Mouse (Mus musculus) brain, embryonic 14.5 days (tissue): Measurements from ENCODE around the gene Apol8. TPM values are rescaled to one million over a fixed set of nuclear protein-coding genes. Genes with fewer than 3 reads are reported as not detected.
A peak's percentile ranks its signal among the peaks of the same experiment; 100 is the strongest.

ENCODE experiments used
- DNase-seq: peaks from one replicate; pipeline ENCODE4 v3.0.0-alpha.2; 2011; ENCODE audit warnings: low read depth
- CTCF ChIP-seq: fragments of 200-500 bp; IDR thresholded peaks from 2 replicates; pipeline ENCODE4 v1.5.1; 2012; ENCODE audit warnings: inconsistent platforms, mild to moderate bottlenecking, moderate library complexity, borderline replicate concordance; ENCODE audit not compliant: insufficient read depth, insufficient read length; ENCODE audit errors: extremely low read depth
- POLR2A ChIP-seq: fragments of 200-500 bp; IDR thresholded peaks from 2 replicates; pipeline ENCODE4 v1.6.1; 2012; ENCODE audit warnings: mild to moderate bottlenecking, inconsistent platforms, borderline replicate concordance; ENCODE audit not compliant: poor library complexity, insufficient read depth, insufficient read length, severe bottlenecking; ENCODE audit errors: extremely low read depth
- polyA plus RNA-seq: library from polyadenylated mRNA; depleted of rRNA; stranded (reverse); fragments of >200 nt; gene quantifications from 2 replicates; pipeline ENCODE4 v1.2.3, GENCODE M21; 2012; rRNA removed

Gene Apol8
- polyA plus RNA-seq = 0.30 and 0.37 TPM in 2 replicates

DNA sequence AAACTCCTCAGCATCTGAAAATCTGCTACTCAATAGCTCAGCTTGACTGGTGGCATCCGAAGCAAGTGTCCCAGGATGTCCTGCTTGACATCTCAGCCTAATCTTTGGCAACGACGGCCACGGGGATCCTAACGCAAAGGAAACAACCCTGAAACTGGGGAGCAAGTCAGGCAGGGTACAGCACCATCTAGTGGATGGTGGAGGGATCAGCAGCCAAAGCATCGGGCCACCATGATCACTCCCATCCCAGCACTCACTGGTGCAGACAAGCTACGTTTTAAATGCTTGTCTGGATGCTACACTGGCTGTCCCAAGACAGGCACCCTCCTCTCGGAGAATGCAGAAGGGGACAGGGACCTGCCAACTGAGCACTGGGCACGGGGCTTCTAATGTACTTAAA is at the start of gene Apol8:
Gene Apol8 (minus strand): TSS at position 156 of the 400 bp plus-strand sequence.
- DNase-seq = peak; percentile 57
- TF ChIP-seq CTCF = peak; percentile 92
- TF ChIP-seq POLR2A = no peak

DNA sequence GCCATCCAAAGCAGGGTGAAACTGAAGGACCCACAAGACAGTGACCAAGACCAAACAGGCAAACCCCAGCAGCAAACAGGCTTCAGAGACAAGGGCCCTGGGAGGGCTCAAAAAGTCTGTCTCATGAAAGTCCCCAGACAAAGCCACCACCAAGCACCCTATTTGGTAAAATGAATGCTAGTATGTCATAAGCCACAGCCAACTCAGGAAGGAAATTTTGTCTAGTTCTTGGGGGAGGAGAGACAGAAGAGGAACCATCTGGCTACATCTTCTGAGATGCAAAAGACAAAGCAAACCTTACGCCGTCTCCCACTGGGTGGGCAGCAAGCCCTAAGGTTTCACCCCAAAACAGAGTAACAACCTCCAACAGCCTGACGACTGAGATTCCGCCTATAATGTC is 48.9 kb upstream of the Apol8 start:
- DNase-seq = no peak
- TF ChIP-seq POLR2A (no peak), CTCF (no peak)

DNA sequence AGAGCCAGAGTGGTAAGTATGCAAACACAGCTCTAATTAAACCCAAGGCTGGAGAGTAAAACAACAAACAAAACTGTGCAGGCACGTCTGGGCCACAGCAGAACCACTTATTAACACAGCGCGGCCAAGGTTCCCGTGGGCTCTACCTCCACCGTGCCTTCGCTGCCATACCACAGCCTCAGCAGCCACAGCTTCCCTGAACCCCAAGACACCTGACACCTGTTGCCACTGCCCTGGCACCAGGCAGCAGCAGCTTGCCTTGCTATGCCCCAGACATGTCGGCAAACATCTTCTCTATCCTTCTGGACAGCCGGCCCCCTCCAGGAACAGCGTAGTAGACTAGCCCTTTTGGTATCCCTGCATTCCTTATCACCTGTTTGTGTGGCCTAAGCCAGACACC is 48.1 kb upstream of the Apol8 start:
- DNase-seq = no peak
- no peak for TF ChIP-seq POLR2A
- no peak for TF ChIP-seq CTCF

DNA sequence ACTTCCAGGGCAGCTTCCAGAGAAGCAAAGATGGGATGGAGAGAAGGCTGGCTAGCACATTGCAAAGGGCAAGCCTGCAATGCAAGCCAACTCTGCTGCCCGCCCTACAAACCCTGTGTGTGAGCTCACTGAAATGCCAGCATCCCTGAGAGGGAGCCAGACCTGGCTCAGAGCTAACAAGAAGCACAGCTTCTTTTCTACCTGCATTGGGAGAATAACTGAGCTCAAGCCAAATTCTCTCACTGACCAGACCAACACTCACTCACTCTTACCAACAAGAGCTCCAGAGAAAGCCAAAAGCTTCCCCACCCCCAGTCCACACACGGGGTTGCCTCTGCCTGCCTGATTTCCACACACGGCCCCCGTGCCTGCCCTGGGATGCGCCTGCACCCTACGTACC is 47.7 kb upstream of the Apol8 start:
- TF ChIP-seq CTCF = no peak
- no peak for TF ChIP-seq POLR2A
- no peak for DNase-seq

DNA sequence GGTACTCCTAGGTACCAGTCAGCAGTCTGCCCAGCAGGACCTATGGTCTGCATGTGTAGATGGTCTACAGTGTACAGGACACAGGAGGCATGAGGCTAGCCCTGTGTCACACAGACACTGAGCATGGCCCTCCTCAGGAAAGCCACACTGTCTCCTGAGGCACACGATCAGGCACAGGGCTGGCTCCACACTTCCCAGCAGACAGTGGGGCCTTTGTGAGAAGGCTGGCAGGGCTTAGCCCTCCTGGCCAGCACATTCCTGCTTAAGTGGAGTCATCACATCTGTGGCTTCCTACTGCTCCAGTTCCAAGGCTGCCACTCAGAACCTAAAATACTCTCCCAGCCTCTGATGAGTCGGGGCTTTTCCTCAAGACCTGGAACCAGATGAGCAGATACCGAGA is 46.9 kb upstream of the Apol8 start:
- TF ChIP-seq POLR2A (no peak), CTCF (no peak)
- DNase-seq = peak; percentile 27

DNA sequence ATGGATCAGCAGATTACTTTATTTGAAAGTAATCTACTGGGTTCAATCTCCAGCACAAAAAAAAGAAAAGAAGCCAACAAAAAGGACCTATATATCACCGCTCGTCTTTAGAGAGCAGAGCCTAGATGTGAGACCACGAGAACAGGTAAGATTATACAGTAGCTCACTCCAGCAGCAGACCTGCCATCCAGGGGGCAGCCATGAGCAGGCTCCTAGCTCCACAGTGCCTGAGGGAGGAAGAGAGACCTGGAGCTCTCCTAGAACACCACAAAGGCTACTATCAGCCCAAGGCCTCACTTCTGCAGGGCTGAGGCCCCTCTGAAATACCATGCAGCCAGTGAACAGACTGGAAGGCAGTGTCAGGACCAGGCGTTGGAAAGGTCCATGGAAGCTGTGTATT is 46.2 kb upstream of the Apol8 start:
- no peak for DNase-seq
- peak; percentile 28; the same call in 1 of the 2 replicates for TF ChIP-seq CTCF
- no peak for TF ChIP-seq POLR2A

DNA sequence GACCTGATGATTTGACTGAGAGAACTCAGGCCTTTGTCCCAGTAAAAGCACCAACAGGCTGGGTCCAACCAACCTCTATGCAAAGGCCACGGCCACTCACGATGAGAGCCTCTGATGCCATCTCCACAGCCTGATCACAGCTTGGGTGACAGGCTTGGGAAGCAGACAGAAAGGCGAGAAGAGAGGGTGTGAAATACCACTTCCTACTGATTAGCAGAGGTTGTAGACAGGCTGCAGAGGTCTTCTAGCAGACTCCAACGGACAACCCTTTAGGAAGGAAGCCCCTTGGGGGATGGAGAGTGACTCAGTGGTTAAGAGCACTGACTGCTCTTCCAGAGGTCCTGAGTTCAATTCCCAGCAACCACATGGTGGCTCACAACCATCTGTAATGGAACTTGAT is 44.4 kb upstream of the Apol8 start:
- DNase-seq = no peak
- TF ChIP-seq POLR2A (no peak), CTCF (no peak)

DNA sequence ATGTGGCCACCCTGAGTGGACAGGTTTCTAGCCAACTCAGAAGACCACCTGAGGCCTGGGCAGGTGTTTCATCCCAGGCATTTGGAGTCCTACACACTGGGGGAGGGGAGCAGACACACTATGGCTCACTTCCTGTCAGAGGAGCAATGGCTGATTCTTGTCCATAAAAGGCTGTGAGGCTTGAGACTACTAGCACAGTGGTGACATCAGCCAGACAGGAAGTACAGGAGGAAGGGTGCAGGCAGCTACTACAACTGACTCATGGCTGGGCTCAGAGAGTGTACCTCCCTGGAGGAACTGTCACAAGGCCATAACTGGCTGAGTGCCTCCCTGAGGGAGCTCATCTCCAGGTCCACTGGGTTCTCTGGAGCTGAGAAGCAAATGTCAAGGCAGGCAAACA is 43.7 kb upstream of the Apol8 start:
- DNase-seq = no peak
- TF ChIP-seq CTCF (no peak), POLR2A (no peak)

DNA sequence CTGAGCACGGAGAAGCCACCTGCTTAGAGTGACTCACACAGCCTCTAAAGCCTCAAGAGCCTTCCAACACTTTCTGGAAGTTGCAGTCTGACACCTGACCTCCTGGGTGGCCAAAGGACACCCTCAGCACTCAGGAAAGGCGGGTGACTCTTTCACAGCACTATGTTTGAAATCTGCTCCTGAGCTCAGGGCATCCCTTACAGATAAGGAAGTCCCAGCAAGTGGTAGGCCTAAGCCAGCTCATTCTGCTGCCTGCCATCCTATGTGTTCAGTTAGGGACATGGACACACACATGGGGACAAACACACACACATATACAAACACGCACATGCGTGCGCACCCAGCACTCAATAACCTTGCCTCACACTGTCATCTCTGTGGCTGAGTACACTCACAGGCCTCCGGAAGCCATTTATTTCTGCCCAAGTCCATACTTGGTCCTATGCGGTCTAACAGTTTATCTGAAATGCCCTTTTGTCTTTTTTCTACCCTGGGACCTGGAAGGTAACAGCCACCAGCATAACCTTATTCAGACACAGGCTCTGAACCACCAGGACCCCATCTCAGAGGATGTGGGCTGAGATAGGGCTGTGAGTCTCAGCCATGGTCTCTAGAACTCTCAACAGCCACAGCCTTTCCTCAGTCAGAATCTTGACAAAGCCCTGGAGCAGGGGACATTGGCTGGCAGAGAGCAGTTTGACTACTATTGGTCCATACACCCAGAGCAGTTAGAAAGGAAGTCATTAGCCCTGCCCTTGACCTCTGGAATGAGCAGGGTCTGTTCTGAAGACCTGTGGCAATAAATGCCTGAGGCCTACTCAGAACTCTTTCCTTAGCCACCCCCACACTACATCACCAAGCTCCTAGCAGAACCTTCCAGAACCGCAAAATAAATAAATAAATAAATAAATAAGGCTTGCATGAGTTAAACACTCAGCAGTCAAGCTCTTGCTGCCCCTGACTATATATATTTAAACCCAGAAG is 43.0 kb upstream of the Apol8 start:
- DNase-seq = no peak
- TF ChIP-seq POLR2A (no peak), CTCF (no peak)

DNA sequence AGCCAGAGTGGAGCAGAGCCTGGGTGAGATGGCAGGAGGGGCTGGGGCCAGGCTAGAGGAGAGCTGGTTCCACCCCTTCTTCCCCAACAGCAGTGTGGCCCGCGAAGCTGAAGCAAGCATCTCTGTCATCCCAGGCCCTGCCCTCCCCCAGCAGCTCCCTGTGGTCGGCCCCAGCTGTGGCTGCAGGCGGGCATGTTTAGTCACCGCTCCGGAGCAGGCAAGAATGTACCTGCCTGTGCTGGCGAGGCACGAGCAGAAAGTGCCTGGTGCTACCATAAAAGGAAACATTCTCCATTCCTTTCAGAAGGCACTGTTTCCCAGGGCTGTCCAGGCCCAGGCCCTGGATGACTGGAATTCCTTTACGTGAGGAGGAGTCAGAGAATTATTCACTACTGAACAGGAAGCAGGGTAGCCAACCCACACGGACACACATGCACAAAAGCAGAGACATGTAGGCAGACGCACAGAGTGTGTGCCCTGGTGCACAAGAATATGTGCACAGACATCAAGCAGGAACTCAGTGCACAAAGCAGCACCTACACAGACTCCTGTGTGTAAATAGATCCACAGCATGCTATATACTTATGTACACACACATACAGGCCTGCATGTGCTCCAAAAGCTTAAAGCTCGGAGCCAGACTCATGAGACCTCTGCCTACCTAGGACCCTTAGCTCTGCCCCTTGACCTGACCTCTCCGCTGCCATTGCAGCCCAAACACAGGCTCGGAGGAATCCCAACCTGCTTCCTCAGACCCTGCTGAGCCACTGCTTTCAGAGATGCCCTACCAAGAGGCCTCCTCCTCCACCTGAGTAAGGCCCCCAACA is 42.1 kb upstream of the Apol8 start:
- peak; percentile 52 for DNase-seq
- TF ChIP-seq CTCF (no peak), POLR2A (no peak)
